ENCODE assay signal across 15 mouse cellular contexts in the genomic region with DNA sequence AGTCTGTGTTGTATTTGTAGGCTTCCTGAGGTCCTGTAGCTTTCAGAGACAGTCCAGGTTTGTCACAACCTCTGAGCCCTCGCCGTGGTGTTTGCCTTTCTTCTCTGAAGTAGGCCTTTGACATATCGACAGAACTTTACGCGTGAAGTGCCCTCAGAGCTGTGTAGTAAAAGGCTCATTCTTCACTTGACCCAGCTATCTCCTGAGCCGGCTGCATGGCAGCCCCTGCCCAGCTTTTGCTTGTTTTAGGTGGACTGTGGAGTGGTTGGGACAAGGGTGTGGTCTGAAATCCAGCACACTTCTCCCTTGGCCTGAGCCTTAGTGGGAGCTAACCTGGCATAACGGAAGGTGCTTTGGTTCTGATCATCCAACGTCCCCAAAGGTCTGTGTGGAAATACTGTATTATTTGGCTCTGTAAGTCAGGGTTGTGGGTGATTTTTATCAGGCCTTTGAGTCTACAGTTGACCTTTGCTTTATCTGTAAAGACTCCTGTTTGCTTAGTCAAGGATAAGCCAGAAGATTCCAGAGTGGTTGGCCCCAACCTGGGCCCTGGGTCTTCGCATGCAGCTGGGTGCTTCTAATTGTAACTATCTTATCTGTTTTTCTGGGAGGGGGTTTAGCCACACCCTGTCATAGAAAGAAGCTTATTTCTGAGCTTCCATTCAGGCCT. TPM values are rescaled to one million over a fixed set of nuclear protein-coding genes. Genes with fewer than 3 reads are reported as not detected.
DNase-seq lines count a peak whose midpoint lies in the region; ATAC-seq and TF ChIP-seq lines count a peak whose summit lies in the region.
"Had no signal": no experiment of that assay in that cellular context is flagged by ENCODE, and none has a peak within 500 bp of the region (broad histone marks: within the 10 kb centered on the region; RNA-seq: fewer than 3 reads in every experiment).

No protein-coding gene starts in this region.

- TF ChIP-seq EP300 in liver, embryonic 14.5 days (IDR thresholded peaks at IDR 0.05; ENCODE audit: low read depth): peak; percentile 50

- H3K36me3 ChIP-seq in kidney, embryonic 15.5 days: peaks cover 60% of the 10 kb centered on the region
- no peaks in the 10 kb centered on the region; the same call in 1 of the 2 replicates for H3K36me3 ChIP-seq in thymus, adult 2 months (ENCODE audit: control insufficient read depth, insufficient read depth, low read length)
- peaks cover 17% of the 10 kb centered on the region for H3K36me3 ChIP-seq in liver, embryonic 14.5 days (replicated peaks; ENCODE audit: control insufficient read depth, insufficient read depth, low read depth)
- H3K36me3 ChIP-seq: forebrain, embryonic 15.5 days had no signal

- no peak for TF ChIP-seq CTCF in thymus, adult 2 months (IDR thresholded peaks at IDR 0.05; ENCODE audit: borderline replicate concordance, control insufficient read depth, extremely low read depth, insufficient read depth, low read length, poor library complexity)
- TF ChIP-seq CTCF in liver, embryonic 14.5 days (IDR thresholded peaks at IDR 0.05; ENCODE audit: low read depth): no peak

- H3K9me3 ChIP-seq in kidney, embryonic 15.5 days (replicated peaks): no peaks in the 10 kb centered on the region
- H3K9me3 ChIP-seq in liver, embryonic 14.5 days (ENCODE audit: control insufficient read depth, low read length): no peaks in the 10 kb centered on the region
- H3K9me3 ChIP-seq: forebrain, embryonic 15.5 days; lung, embryonic 15.5 days had no signal

- WGBS in kidney, embryonic 15.5 days: 66% methylated on average over 9 of the region's 9 CpGs
- 64% methylated on average over 9 of the region's 9 CpGs for WGBS in thymus, adult 2 months
- 45% methylated on average over 9 of the region's 9 CpGs for WGBS in liver, embryonic 14.5 days (ENCODE audit: insufficient replicate concordance)

- no peak for ATAC-seq in kidney, embryonic 15.5 days (replicated peaks; ENCODE audit: low FRiP score)
- ATAC-seq in liver, embryonic 14.5 days (ENCODE audit: insufficient read depth): peak; percentile 36; the same call in 1 of the 2 replicates
- ATAC-seq: forebrain, embryonic 15.5 days; hindbrain, postnatal 0 days had no signal

- peak overlapping the region; percentile 19; the same call in 1 of the 2 replicates for H3K27ac ChIP-seq in kidney, embryonic 15.5 days
- H3K27ac ChIP-seq in thymus, adult 2 months (ENCODE audit: control insufficient read depth, insufficient read depth, low read length): peak overlapping the region; percentile 31; the same call in 1 of the 2 replicates
- H3K27ac ChIP-seq in liver, embryonic 14.5 days: peak overlapping the region; percentile 74
- H3K27ac ChIP-seq: lung, embryonic 15.5 days had no signal

- H3K9ac ChIP-seq in kidney, embryonic 15.5 days: no peak overlapping the region
- H3K9ac ChIP-seq in liver, embryonic 14.5 days (replicated peaks): no peak overlapping the region
- H3K9ac ChIP-seq: forebrain, embryonic 15.5 days; lung, embryonic 15.5 days had no signal

- peaks cover 62% of the 10 kb centered on the region for H3K4me1 ChIP-seq in kidney, embryonic 15.5 days
- H3K4me1 ChIP-seq in thymus, adult 2 months (replicated peaks; ENCODE audit: control insufficient read depth, insufficient read depth, low read length): peaks cover 61% of the 10 kb centered on the region
- H3K4me1 ChIP-seq in liver, embryonic 14.5 days (replicated peaks; ENCODE audit: control insufficient read depth in 2 of 2, insufficient read depth in 2 of 2, low read length in 1 of 2): peaks cover 41 to 51% of the 10 kb centered on the region in 2 experiments

- TF ChIP-seq POLR2A in thymus, adult 2 months (IDR thresholded peaks at IDR 0.05; ENCODE audit: control insufficient read depth, extremely low read depth, insufficient read depth, low read length, poor library complexity): no peak

- no peak overlapping the region for H3K4me2 ChIP-seq in kidney, embryonic 15.5 days
- H3K4me2 ChIP-seq in liver, embryonic 14.5 days (ENCODE audit: low read depth): peak overlapping the region; percentile 43
- H3K4me2 ChIP-seq: forebrain, embryonic 15.5 days; heart, embryonic 11.5 days; lung, embryonic 15.5 days had no signal

- no peak overlapping the region for H3K4me3 ChIP-seq in kidney, embryonic 15.5 days (replicated peaks)
- H3K4me3 ChIP-seq in thymus, adult 2 months (ENCODE audit: control insufficient read depth, insufficient read depth, low read length): no peak overlapping the region
- H3K4me3 ChIP-seq in liver, embryonic 14.5 days (ENCODE audit: insufficient read depth in 1 of 2, low read depth in 2 of 2, low read length in 2 of 2): no peak overlapping the region
- H3K4me3 ChIP-seq: forebrain, embryonic 15.5 days; lung, embryonic 15.5 days had no signal

- H3K27me3 ChIP-seq in kidney, embryonic 15.5 days: no peaks in the 10 kb centered on the region
- H3K27me3 ChIP-seq in thymus, adult 2 months (ENCODE audit: control insufficient read depth, insufficient read depth, low read length): no peaks in the 10 kb centered on the region
- H3K27me3 ChIP-seq in liver, embryonic 14.5 days (ENCODE audit: control insufficient read depth, insufficient read depth, low read length): no peaks in the 10 kb centered on the region
- H3K27me3 ChIP-seq: forebrain, embryonic 15.5 days; lung, embryonic 15.5 days had no signal

- no peak for DNase-seq in kidney, adult 9 months
- DNase-seq in thymus, adult 2 months: no peak
- DNase-seq in thymus, postnatal 10 days (ENCODE audit: low spot score in 2 of 2): no peak
- no peak for DNase-seq in liver, embryonic 14.5 days (ENCODE audit: low read depth in 3 of 3, low spot score in 3 of 3)
- no peak for DNase-seq in ovary, postnatal 14 days (ENCODE audit: low spot score)
- no peak for DNase-seq in layer of hippocampus, postnatal 10 days (ENCODE audit: low spot score in 2 of 2)
- DNase-seq: gastrocnemius, postnatal 10 days; kidney, postnatal 10 days; right cerebral cortex, postnatal 14 days; thymus, postnatal 14 days had no signal

RNA-seq across cellular contexts. Expression of a gene that starts 23.4 kb away (rescaled TPM):
- polyA plus RNA-seq in kidney, embryonic 15.5 days (2015; fragmentation: Nextera tagmentation; extraction: Ambion mirVana): 99.4 and 108 TPM in 2 replicates
- polyA plus RNA-seq in thymus, adult 2 months (2012; rRNA removed): 130 and 147 TPM in 2 replicates
- polyA plus RNA-seq in liver, embryonic 14.5 days (2012; rRNA removed): 48.4 and 52.1 TPM in 2 replicates
- polyA plus RNA-seq in liver, embryonic 14.5 days (2014; fragmentation: Nextera tagmentation; extraction: Ambion mirVana): 33.0 and 37.9 TPM in 2 replicates
- total RNA-seq in layer of hippocampus, postnatal 10 days (2021): 100 to 1,000 TPM in 1 of 2 experiments, 10 to 100 TPM in 1; 89.5 to 106 TPM

Comparison
In these comparisons a context has a peak if more than half of its experiments do, and no peak if none do; other contexts are left out.
1. H3K27ac ChIP-seq: peak in every context shown above with its lines; median percentile 74 in liver, embryonic 14.5 days; 31 in thymus, adult 2 months; 19 in kidney, embryonic 15.5 days.